ENCODE assay signal across 11 mouse cellular contexts in the genomic region with DNA sequence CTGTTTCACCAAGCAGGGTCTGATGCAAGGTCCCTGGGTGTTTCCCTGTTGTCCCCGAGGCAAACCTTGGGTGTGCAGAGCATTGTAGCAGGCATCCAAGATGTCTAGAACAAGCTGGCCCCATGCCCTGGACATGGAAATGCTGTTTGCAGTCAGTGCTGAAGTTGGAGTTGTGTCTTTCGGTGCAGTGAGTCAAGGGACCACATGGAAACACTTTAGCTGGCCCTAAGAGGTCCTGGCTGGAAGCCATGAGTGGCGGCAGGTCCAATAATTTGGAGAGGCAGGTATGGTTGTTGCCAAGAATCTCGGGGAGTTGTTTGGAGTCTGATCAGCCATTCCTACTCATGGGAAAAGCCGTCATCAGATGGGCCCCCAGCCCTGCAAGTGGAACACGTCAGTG. TPM values are rescaled to one million over a fixed set of nuclear protein-coding genes. Genes with fewer than 3 reads are reported as not detected.
A peak's percentile ranks its signal among the peaks of the same experiment; 100 is the strongest.
DNase-seq lines count a peak whose midpoint lies in the region.
"Had no signal": no experiment of that assay in that cellular context is flagged by ENCODE, and none has a peak within 500 bp of the region (broad histone marks: within the 10 kb centered on the region; RNA-seq: fewer than 3 reads in every experiment).

No protein-coding gene starts in this region.

- peaks cover 32% of the 10 kb centered on the region for H3K4me1 ChIP-seq in hindbrain, embryonic 10.5 days (replicated peaks)

- no peaks in the 10 kb centered on the region for H3K27me3 ChIP-seq in hindbrain, embryonic 10.5 days (ENCODE audit: insufficient read depth, poor library complexity, severe bottlenecking)
- H3K27me3 ChIP-seq: neural tube, embryonic 12.5 days had no signal

- intact Hi-C loops in heart, postnatal 25 days (cut with DNase I) = no loop called here

- no peaks in the 10 kb centered on the region for H3K9me3 ChIP-seq in hindbrain, embryonic 10.5 days
- H3K9me3 ChIP-seq: hindbrain, embryonic 13.5 days; neural tube, embryonic 12.5 days had no signal

- H3K27ac ChIP-seq in hindbrain, embryonic 10.5 days = no peak overlapping the region
- H3K27ac ChIP-seq: hindbrain, embryonic 13.5 days; neural tube, embryonic 12.5 days had no signal

- DNase-seq in adrenal gland, adult 2 months = peak; percentile 19
- DNase-seq in adrenal gland, postnatal 36 days = no peak
- peak; percentile 65 for DNase-seq in testis, postnatal 10 days (ENCODE audit: low spot score)
- no peak for DNase-seq in testis, postnatal 14 days (ENCODE audit: low spot score)
- peak; percentile 52 for DNase-seq in heart, postnatal 25 days (ENCODE audit: low spot score)
- DNase-seq in lung, postnatal 36 days = peak; percentile 84
- no peak for DNase-seq in hindbrain, embryonic 10.5 days (ENCODE audit: low spot score)
- no peak for DNase-seq in layer of hippocampus, adult 9-11 months
- DNase-seq: kidney, postnatal 14 days had no signal

- no peaks in the 10 kb centered on the region for H3K36me3 ChIP-seq in hindbrain, embryonic 10.5 days
- H3K36me3 ChIP-seq: hindbrain, embryonic 13.5 days; neural tube, embryonic 12.5 days had no signal

- no peak overlapping the region for H3K4me3 ChIP-seq in hindbrain, embryonic 10.5 days
- H3K4me3 ChIP-seq: hindbrain, embryonic 13.5 days; neural tube, embryonic 12.5 days had no signal

- WGBS in hindbrain, embryonic 10.5 days = 83% methylated on average over 6 of the region's 6 CpGs

RNA-seq across cellular contexts. Expression of a gene that starts 14.9 kb away (rescaled TPM):
- total RNA-seq in adrenal gland, adult 2 months (2021) = 1 to 10 TPM; 2.3 to 2.9 TPM
- 5.0 and 5.5 TPM in 2 replicates for polyA plus RNA-seq in adrenal gland, adult 2 months (2012; rRNA removed)
- 1 to 10 TPM; 1.4 to 1.7 TPM for total RNA-seq in adrenal gland, postnatal 36 days (2021)
- 1 to 10 TPM; 1.3 to 1.5 TPM for total RNA-seq in heart, postnatal 25 days (2021)
- polyA plus RNA-seq in hindbrain, embryonic 10.5 days (2016; fragmentation: Nextera tagmentation; extraction: Ambion mirVana) = 1.2 and 1.4 TPM in 2 replicates

RNA-seq across cellular contexts. Expression of a gene that starts 27.6 kb away (rescaled TPM):
- total RNA-seq in adrenal gland, adult 2 months (2021) = 100 to 1,000 TPM; 123 to 138 TPM
- 127 and 140 TPM in 2 replicates for polyA plus RNA-seq in adrenal gland, adult 2 months (2012; rRNA removed)
- total RNA-seq in adrenal gland, postnatal 36 days (2021) = 100 to 1,000 TPM; 119 to 146 TPM
- 10 to 100 TPM; 50.9 to 53.9 TPM for total RNA-seq in heart, postnatal 25 days (2021)
- 494 and 510 TPM in 2 replicates for polyA plus RNA-seq in hindbrain, embryonic 10.5 days (2016; fragmentation: Nextera tagmentation; extraction: Ambion mirVana)

Comparison
In these comparisons a context has a peak if more than half of its experiments do, and no peak if none do; other contexts are left out.
1. DNase-seq: peak in adrenal gland, adult 2 months (single experiment), testis, postnatal 10 days (single experiment), heart, postnatal 25 days (single experiment) and lung, postnatal 36 days (single experiment); none in adrenal gland, postnatal 36 days (0 of 2), testis, postnatal 14 days (single experiment), hindbrain, embryonic 10.5 days (single experiment) and layer of hippocampus, adult 9-11 months (single experiment).